Mouse (Mus musculus): ENCODE data around the gene Cep89. TPM values are rescaled to one million over a fixed set of nuclear protein-coding genes. Genes with fewer than 3 reads are reported as not detected.

Cep89 gene
- total RNA-seq, 2 experiments from 2014 or later: 18.2 to 18.9 TPM

GRCm38 (mm10) chr7:35476457-35476856 is 79.6 kb downstream of the Cep89 start:
- DNase-seq (ENCODE audit: low spot score in 2 of 2): no peak

DNA sequence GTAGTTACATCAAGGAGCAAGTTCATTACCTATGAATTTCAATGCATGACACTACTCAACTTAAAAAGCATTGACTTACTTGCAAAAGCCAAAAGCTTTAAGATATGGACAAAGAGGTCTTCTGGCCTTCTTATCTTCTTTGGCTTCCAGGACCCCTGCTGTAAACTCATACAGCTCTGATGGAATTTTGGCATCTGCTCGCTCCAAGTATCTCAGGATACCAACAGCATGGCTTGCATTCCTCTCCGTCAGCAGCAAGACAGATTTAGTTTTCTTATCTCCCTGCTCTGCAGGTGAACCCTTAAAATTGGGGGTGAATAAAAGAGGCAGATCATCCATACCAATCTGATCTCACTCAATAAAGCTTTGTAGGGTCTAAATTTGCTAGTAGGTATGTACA is 88.3 kb downstream of the Cep89 start:
- no peak for DNase-seq (ENCODE audit: low spot score in 2 of 2)

DNA sequence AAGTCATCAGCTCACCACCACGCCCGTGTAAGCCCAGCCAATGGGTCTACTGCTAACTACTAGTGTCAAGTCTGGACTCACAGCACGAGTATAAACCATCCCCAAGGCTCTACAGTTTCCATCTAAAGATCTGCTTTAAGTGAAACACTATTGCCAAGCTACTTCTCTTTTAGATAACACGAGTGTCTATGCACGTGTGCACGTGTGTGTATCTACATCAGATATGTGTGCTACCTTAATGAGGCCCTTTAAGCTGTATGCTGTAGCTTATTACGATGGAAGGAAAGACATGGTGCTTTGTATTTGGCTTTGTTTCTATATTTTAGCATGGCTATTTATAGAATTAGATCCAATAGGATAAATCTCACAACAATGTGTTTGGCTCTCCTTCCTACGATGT is 89.7 kb downstream of the Cep89 start:
- no peak for DNase-seq (ENCODE audit: low spot score in 2 of 2)

Other genes with a start within 250 kb of the Cep89 start
- 10 to 100 TPM; 31.0 to 37.1 TPM for gene Slc7a10, start 210.7 kb upstream of the Cep89 start, total RNA-seq (2021)
- gene Lrp3, start 181.5 kb upstream of the Cep89 start, total RNA-seq (2021): 10 to 100 TPM; 79.8 to 83.6 TPM
- gene Gpatch1, start 78.6 kb upstream of the Cep89 start, total RNA-seq (2021): 10 to 100 TPM; 23.3 to 24.4 TPM
- gene Rhpn2, start 62.9 kb upstream of the Cep89 start, total RNA-seq (2021): 1 to 10 TPM; 5.3 to 6.2 TPM
- 1 to 10 TPM; 4.8 to 5.0 TPM for gene Faap24, start 199 bp upstream of the Cep89 start, total RNA-seq (2021)
- not detected for gene Slc7a9, start 51.8 kb downstream of the Cep89 start, total RNA-seq (2021)
- under 1 TPM; 0.40 to 0.59 TPM for gene Tdrd12, start 140.7 kb downstream of the Cep89 start, total RNA-seq (2021)
- gene Nudt19, start 159.3 kb downstream of the Cep89 start, total RNA-seq (2021): 10 to 100 TPM; 68.2 to 70.0 TPM
- gene Rgs9bp, start 188.5 kb downstream of the Cep89 start, total RNA-seq (2021): under 1 TPM; 0.58 to 0.68 TPM
- 10 to 100 TPM; 39.8 to 44.5 TPM for gene Ankrd27, start 189.2 kb downstream of the Cep89 start, total RNA-seq (2021)

All from left cerebral cortex, adult 18-20 months (tissue).